Mouse (Mus musculus) lung, adult 2 months (tissue): ENCODE data around the gene Kpna1. TPM values are rescaled to one million over a fixed set of nuclear protein-coding genes. Genes with fewer than 3 reads are reported as not detected.
A peak's percentile ranks its signal among the peaks of the same experiment; 100 is the strongest.
"Not testable (repeated sequence)": the region's sequence is repeated elsewhere in the genome, so short reads cannot be mapped to it uniquely, and the experiment has no call there.

Experiments used
- DNase-seq: peaks from one replicate; pipeline ENCODE4 v3.0.0; 2022
- H3K4me1 ChIP-seq: fragments of 200-500 bp; 2 replicates; pipeline ENCODE4 v1.6.1; 2011; ENCODE audit warnings: low read length; ENCODE audit not compliant: control insufficient read depth, insufficient read depth
- H3K4me3 ChIP-seq: fragments of 200-500 bp; replicated peaks from 2 replicates; pipeline ENCODE3; 2011; ENCODE audit warnings: low read depth, mild to moderate bottlenecking, control low read depth, low read length; ENCODE audit errors: extremely low read depth
- CTCF ChIP-seq: fragments of 200-500 bp; IDR thresholded peaks from 2 replicates; pipeline ENCODE4 v1.5.1; 2011; ENCODE audit warnings: mild to moderate bottlenecking, low read length, control low read depth; ENCODE audit not compliant: insufficient read depth
- POLR2A ChIP-seq: fragments of 200-500 bp; IDR thresholded peaks from 2 replicates; pipeline ENCODE4 v1.6.1; 2011; ENCODE audit warnings: low read depth, mild to moderate bottlenecking, control low read depth, low read length, borderline replicate concordance; ENCODE audit errors: extremely low read depth
- WGBS: fragments of 180-500 bp; shearing (Covaris S2); methylation state at CpG from one replicate; pipeline ENCODE4 v1.1.7; 2018; 5-methylcytosine and 5-hydroxymethylcytosine counted together
- polyA plus RNA-seq: library from polyadenylated mRNA; depleted of rRNA; stranded (reverse); fragments of >200 nt; gene quantifications from 2 replicates; pipeline ENCODE4 v1.2.3, GENCODE M21; 2012; rRNA removed

Kpna1 gene
- 4.2 and 7.4 TPM in 2 replicates for polyA plus RNA-seq

DNA sequence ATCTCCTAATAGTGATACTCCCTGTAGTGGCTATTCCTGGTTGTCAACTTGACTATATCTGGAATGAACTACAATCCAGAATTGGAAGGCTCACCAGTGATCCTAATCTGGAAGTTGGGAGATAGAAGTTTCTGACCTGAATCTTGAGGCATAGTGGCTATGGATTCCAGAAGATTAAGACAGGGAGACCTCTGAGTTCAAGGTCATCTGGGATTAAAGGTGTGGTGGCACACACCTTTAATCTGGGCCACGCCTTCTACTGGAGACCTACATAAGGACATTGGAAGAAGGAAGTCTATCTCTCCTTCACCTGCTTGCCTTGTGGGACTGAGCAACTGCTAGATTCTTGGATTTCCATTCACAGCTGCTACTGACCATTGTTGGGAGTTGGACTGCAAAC, at the start of gene Kpna1:
Gene Kpna1, plus strand, starts transcription at position 301 of the 400 bp plus-strand sequence.
- not testable (repeated sequence) for DNase-seq, H3K4me1 ChIP-seq, H3K4me3 ChIP-seq
- 85% methylated on average over 1 of the region's 1 CpGs for WGBS

DNA sequence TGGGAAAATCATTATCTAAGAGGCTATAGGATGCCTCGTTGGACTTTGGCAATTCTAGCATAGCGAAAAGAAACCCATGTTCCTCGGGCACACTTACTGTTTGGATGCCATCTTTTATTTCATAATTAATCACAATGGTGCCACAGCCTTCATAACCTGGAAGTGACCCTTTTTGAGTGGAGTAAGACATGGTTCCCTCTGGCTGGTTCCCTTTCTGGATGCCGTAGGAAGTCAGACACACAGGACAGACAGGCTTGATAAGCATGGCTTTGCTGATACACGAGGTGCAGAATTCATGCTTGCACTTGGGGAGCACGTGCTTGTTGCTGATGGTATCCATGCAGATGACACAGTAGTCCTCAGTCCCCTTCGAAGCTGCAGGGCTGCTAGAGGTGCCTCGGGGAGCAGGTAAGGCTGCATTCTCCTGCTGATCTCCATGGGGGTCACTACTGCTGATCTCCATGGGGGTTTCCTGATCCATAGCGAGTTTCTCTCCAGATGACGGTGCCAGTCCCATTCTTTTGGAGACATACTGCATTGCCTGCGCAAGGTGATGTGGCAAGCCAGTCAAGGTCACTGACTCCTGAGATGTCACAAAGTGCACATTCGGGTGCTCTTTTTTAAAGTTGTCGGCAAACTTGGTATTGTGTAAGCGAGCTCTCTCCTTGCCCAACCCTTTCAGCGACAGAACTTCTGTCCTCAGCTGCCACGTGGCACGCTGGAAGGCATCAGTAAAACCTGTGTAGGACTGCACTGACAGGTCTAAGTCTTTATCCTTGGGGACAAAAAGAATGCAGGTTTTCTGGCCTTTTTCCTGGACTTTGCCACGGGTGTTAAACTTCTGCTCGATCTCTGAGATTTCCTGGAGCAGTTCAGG, 46.1 kb upstream of the Kpna1 start:
- DNase-seq = no peak
- TF ChIP-seq CTCF (no peak), POLR2A (no peak)
- H3K4me3 ChIP-seq = no peak overlapping the region
- WGBS = 84% methylated on average over 19 of the region's 19 CpGs
- H3K4me1 ChIP-seq = peaks cover 2% of the 10 kb centered on the region; the same call in 1 of the 2 replicates

DNA sequence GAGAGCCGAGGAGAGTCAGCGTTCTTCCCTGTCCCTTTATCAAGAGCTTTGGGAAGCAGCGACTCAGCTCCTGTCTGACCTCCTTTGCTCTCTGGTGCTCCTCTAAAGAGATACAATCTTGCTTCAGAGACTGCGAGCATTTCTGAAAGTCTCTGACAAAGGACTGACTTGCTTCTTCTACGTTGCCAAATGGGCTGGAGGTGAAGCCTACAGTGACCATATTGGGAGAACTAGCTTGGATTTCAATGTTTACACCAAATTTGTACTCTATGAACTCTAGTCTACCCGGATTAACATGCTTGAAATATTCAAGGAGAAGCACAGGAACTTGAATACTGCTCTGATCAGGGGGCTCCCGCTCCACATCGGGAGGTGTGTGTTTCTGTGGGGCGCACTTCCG, 45.4 kb upstream of the Kpna1 start:
- 75% methylated on average over 10 of the region's 10 CpGs for WGBS

DNA sequence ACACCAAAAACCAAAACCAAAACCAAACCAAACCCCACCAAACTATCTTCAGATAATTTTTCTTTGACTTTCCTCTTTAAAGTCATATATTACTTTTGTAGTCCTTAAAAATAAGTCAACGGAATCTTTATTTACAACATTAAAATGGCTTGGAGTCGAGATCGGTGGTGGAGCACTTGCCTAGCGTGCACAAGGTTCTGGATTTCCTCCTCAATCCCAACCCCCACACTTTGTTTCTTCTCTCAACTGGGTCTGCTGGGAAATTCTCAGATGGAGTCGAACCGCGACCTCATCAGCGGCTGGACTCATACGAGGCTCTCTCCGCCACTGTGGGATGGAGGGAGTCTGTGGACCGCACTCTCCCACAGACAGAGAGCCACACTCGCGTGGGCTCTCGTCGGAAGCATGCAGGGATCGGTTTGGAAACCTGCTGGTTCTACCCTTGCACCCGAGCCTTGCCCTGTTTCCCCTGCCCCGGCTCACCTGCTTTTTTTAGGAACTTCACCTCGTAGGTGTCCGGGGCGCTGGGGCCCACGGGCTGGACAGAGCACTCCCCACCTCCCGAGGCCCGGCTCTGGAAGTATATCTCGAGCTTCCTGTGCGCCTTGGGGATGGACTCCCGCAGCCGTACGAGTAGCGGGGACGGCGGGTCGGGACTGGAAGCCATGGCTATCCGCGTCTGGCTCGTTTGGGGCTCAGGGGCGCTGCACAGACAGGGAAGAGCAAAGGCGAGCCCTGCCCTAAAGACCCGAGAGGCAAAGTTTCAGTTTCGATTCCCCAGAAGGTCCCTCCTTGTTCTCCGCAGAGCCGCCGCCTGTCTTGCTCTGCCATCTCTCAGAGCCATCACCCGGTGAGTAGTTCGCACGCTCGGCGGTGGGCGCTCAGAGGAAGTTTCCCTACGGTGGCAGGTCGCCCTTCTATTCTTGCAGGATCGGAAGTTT, 40.1 kb upstream of the Kpna1 start, which contains the start of the genes Parp9 and Dtx3l:
Gene Parp9, plus strand, starts transcription at position 260 of the 941 bp plus-strand sequence.
Gene Dtx3l, minus strand, starts transcription at position 941 of the 941 bp plus-strand sequence.
- under 1% methylated on average over 52 of the region's 52 CpGs for WGBS
- H3K4me1 ChIP-seq = peaks cover 2% of the 10 kb centered on the region; the same call in 1 of the 2 replicates

More for the DNA sequence above, 45.4 kb upstream of the Kpna1 start:
- peaks cover 2% of the 10 kb centered on the region; the same call in 1 of the 2 replicates for H3K4me1 ChIP-seq
- TF ChIP-seq POLR2A (no peak), CTCF (no peak)
- H3K4me3 ChIP-seq = no peak overlapping the region
- DNase-seq = no peak

DNA sequence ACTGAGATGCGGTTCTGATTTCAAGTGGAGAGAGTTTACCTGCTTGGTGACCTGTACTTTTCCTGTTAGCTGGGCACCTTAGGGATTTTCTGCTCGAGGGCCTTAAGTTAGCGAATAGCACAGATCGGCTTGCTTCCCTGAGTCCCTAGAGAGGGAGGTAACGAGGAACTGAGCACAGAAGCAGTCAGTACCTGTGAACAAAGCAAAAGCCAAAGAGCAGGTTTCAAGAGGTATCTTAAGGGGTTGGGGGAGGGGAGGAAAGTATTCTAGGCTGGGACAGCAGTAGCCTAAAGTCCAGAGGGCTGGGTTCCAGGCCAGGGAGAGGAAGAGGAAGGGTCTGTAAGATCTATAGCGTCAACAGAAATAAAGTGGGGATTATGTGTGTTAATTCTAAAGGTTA, 39.3 kb upstream of the Kpna1 start:
- peaks cover 2% of the 10 kb centered on the region; the same call in 1 of the 2 replicates for H3K4me1 ChIP-seq
- whole genome bisulfite sequencing = 2% methylated on average over 6 of the region's 6 CpGs
- peak; percentile 42 for DNase-seq
- TF ChIP-seq POLR2A = no peak
- no peak for TF ChIP-seq CTCF
- peak overlapping the region; percentile 93 for H3K4me3 ChIP-seq

More for the DNA sequence above, 40.1 kb upstream of the Kpna1 start, which contains the start of the genes Parp9 and Dtx3l:
- TF ChIP-seq CTCF (no peak), POLR2A (peak; percentile 64)
- H3K4me3 ChIP-seq = peak within 1 kb of the TSS; percentile 93
- peak; percentile 76 for DNase-seq

DNA sequence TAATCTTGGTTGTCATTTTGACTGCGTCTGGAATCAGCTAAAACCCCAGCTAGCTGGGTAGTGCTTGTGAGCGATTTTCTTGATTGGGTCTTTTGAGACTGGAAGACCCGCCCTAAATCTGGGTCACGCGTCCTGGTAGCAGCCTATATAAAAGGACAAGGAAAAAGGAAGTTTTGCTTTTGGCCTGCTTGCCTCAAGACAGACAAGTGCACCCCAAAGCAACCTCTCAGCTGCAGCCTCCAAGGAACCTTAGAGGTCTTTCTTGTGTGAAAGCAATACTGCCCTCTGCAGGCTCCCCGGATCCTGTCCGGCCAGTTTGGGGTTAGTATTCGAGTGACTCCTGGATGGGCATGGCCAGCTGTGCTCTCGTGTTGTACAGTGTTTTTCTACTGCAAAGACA, 38.9 kb upstream of the Kpna1 start:
- TF ChIP-seq CTCF (peak; percentile 76), POLR2A (peak; percentile 69; the same call in 1 of the 2 replicates)
- DNase-seq = peak; percentile 81
- H3K4me1 ChIP-seq = peaks cover 2% of the 10 kb centered on the region; the same call in 1 of the 2 replicates
- WGBS = 1% methylated on average over 9 of the region's 9 CpGs
- H3K4me3 ChIP-seq = peak overlapping the region; percentile 93

DNA sequence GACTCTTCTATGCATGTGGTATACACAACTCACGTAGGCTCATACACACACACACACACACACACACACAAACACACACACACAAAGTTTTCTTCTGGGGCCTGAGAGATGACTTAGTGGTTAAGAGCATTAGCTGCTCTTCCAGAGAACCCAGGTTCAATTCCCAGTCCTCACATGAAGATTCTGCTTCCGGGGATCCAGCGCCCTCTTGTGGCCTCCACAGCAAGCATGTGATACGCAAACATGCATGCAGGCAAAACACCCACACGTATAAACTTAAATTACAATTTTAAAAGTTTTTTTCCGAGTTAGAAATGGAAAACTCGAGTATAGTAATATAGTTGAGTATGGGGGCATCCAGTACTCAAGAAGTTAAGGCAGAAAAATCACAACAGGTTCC, 37.2 kb upstream of the Kpna1 start:
- TF ChIP-seq CTCF (peak; percentile 49), POLR2A (no peak)
- DNase-seq = peak; percentile 13
- Histone ChIP-seq H3K4me1 (peaks cover 2% of the 10 kb centered on the region; the same call in 1 of the 2 replicates), H3K4me3 (no peak overlapping the region)
- 84% methylated on average over 7 of the region's 7 CpGs for WGBS

DNA sequence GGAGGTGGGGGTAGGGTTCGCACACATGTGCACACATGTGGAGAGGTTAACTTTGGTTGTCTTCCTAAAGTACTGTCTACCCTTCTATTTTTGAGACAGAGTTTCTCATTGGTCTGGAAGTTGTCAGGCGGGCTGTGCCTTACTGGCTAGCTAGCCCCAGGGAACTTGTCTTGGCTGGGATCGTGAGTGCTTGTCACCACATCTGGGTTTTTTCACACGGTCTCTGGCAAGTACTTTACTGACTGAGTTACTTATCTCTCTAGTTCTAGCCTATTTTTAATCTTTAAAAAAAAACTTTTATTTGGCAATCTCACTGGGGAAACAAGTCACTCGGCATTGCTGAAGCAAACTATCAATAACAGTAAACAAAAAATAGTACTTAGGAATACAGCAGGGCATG, 29.3 kb upstream of the Kpna1 start:
- DNase-seq = no peak
- 59% methylated on average over 5 of the region's 5 CpGs for whole genome bisulfite sequencing
- TF ChIP-seq CTCF (no peak), POLR2A (no peak)
- Histone ChIP-seq H3K4me1 (no peaks in the 10 kb centered on the region), H3K4me3 (no peak overlapping the region)

DNA sequence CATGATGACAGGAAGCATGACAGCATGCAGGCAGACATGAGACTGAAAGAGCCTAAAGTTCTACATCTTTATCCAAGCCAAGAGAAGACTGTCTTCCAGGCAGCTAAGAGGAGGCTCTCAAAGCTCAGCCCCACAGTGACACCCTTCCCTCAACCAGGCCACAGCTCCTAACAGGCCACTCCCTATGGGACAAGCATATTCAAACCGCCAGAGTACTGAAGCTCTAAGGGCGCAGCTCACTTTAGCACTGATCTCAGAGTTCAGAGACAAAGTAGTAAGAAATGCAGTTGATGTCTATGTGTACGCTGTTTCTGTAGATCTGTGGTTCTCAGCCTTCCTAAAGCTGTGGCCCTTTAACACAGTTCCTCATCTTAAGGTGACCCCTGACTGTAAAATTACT, 27.3 kb upstream of the Kpna1 start:
- 91% methylated on average over 3 of the region's 3 CpGs for WGBS
- H3K4me3 ChIP-seq = no peak overlapping the region
- TF ChIP-seq POLR2A = no peak
- no peak for TF ChIP-seq CTCF
- DNase-seq = no peak
- no peaks in the 10 kb centered on the region for H3K4me1 ChIP-seq
